Mouse (Mus musculus) liver, adult 2 months (tissue): ENCODE data around the gene Dnajc3.

Experiments
- CTCF ChIP-seq: fragments of 200-500 bp; IDR thresholded peaks from 2 replicates; pipeline ENCODE4 v1.5.1; 2011; ENCODE audit warnings: low read depth, low read length, control low read depth
- POLR2A ChIP-seq: fragments of 200-500 bp; IDR thresholded peaks from 2 replicates; pipeline ENCODE4 v1.6.1; 2011; ENCODE audit warnings: low read length, control low read depth; ENCODE audit not compliant: insufficient read depth; ENCODE audit errors: extremely low read depth

GRCm38 (mm10) chr14:118895228-118895627, 42.5 kb upstream of the Dnajc3 start:
- TF ChIP-seq CTCF (no peak), POLR2A (no peak)
